Mouse (Mus musculus) skeletal muscle tissue, postnatal 0 days (tissue): ENCODE results near the gene Gm49601. TPM values are rescaled to one million over a fixed set of nuclear protein-coding genes. Genes with fewer than 3 reads are reported as not detected.

Source experiments
- polyA plus RNA-seq: library from polyadenylated mRNA; unstranded; fragments of >200 nt; fragmentation: Nextera tagmentation; extraction: Ambion mirVana; gene quantifications from 2 replicates; pipeline ENCODE4 v1.2.1, GENCODE M21; 2015

The Gm49601 gene
- 0.27 and 0.34 TPM in 2 replicates for polyA plus RNA-seq

DNA sequence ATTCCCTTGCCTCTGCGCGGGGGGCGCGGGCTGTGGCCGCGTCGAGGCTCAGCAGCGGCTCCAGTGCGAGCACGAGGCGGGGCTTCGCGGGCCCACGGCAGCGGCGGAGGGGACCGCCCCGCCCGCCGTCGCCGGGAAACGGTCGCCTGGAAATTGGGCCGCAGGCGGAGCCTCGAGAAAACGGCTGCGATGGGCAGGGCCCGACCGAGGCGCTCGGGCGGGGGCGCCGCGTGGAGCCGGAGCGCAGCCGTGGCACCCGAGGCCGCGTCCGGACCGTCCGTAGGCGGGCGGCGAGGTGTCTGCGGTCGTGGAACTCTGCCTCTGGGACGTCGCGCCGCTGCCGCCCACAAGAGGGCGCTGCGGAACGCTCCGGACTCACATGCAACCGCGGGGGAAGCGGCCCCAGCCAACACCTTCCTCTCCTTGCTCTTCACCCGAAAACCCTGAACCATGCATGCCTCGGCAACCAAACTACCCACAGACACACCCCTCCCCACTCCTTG is at the start of gene Gm49601:
Gene Gm49601 (minus strand): TSS at position 52 of the 503 bp plus-strand sequence.

DNA sequence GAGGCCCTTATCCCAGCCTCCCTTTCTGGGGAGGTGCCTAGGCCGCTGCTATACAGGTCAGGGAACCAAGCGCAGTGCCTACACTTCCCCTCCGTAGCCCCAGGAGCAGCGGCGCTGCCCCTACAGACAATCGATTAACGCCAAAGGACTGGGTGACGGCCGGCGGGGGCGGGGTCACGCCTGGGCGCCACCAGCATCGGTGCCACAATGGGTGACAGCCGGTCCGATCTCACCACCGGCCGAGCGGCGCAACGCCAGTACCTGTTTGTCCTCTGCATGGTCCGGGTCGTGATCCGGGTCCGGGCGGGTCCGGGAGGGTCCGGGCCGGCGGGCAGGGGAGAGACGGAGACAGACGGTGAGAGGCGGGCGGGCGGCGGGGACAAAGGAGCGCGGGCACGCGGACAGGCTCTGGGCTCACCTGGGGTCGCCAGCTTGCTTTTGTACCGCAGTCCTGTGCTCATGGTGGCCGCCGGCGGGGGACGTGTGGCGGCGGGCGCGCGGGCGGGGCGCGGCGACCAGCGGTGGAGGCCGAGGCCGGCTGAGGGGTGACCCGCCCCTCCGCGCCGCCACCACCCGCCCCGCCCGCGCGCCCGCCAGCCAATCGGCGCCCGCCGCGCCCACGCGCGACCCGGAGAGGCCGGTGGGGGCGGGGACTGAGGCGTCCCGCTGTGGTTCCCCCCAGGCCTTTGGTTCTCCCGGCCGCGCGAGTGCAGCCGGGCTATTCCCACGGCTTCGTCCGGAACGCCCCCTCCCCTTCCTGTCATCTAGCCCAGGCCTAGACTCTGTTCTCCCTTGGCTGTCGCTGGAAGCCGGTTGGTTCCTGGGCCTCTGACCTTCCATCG is 3.4 kb upstream of the Gm49601 start, which contains the start of gene Sept5:
Gene Sept5 (minus strand): TSS at position 565 of the 842 bp plus-strand sequence.

DNA sequence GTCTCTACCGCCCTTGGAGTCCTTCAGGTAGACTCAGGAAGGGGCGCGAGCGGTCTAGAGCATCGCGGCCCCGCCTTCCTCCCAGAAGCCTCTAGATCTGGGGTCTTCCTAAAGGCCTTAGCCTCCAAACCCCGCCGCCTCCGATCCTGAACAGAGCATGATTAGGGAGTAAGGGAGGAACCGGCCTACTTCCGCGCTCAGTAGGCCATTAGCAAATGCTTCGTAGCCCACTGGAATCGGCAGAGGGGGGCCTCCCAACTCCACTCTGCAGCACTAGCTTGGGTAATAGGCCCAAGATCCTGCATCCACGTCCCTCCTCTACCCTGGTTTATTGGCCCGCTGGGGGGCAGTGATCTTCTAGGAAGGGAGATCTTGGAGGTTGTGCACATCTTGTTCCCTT is 4.2 kb downstream of the Gm49601 start, which contains the start of gene Gp1bb:
Gene Gp1bb (minus strand): TSS at position 385 of the 400 bp plus-strand sequence.

DNA sequence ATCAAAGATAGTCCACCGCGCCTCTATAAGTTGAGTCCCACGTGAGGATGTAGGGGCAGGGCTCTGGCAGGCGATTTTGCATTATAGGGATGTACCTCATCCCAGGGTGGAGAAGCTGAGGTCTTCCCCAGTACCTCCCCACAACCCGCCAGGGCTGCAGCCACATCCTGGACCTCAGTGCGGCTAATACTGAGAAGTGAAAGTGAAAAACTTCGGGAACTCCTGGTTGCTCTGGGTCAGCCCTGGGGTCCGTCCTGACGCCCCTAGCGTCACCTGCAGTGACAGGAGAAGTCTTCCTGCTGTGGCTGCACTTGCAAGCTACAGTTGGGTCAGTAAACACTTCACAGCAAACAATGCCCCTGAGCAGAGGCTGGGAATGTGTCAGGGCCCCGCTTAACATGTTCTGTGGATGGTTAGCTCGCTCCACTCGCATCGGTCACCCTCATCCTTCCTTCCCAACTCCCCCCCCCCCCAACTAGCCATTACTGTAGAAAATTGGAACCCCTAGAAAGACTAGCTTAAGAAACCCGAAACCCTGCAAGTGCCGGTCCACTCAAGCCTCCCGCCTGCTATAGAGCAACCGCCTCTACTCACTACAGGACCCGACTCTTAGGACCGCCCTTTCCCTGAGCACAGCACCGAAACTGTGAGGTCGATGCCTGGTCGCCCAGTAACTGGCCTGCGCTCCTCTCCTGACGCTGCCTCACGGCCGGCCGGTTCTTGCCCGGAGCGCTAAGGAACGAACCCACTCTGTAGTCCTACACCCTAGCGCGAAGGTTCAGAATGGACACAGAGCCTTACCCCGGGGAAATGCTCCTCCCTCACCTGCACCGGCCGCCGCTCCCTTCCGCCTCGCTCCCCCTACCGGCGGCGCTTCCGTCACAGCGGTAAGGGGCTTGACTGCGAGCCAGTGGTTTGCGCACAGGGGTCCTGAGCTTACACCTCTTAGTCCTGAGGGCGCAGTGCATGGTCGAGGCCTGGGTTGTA is 36.1 kb downstream of the Gm49601 start, which contains the start of gene Tbx1:
Gene Tbx1 (minus strand): TSS at position 868 of the 987 bp plus-strand sequence.

Other genes with a start within 250 kb of the Gm49601 start
- 19.4 and 20.9 TPM in 2 replicates for gene Txnrd2, start 200.0 kb downstream of the Gm49601 start, polyA plus RNA-seq
- gene Comt, start 199.6 kb downstream of the Gm49601 start, polyA plus RNA-seq = 111 and 116 TPM in 2 replicates
- 4.8 and 6.1 TPM in 2 replicates for gene Gnb1l, start 127.7 kb downstream of the Gm49601 start, polyA plus RNA-seq
- 0.93 and 1.5 TPM in 2 replicates for gene Rtl10, start 127.5 kb downstream of the Gm49601 start, polyA plus RNA-seq
- gene Tbx1, start 35.8 kb downstream of the Gm49601 start, polyA plus RNA-seq = 7.9 and 8.3 TPM in 2 replicates
- gene Gp1bb, start 4.0 kb downstream of the Gm49601 start, polyA plus RNA-seq = 0.12 TPM in 1 of 2 replicates, not detected in the other
- gene Sept5, start 3.5 kb upstream of the Gm49601 start, polyA plus RNA-seq = 2.4 and 5.8 TPM in 2 replicates
- gene Cldn5, start 150.4 kb upstream of the Gm49601 start, polyA plus RNA-seq = 77.3 and 87.5 TPM in 2 replicates
- gene Ufd1, start 185.4 kb upstream of the Gm49601 start, polyA plus RNA-seq = 47.0 and 52.0 TPM in 2 replicates
- gene Cdc45, start 185.6 kb upstream of the Gm49601 start, polyA plus RNA-seq = 7.6 and 8.9 TPM in 2 replicates
- 24.1 and 24.2 TPM in 2 replicates for gene 2510002D24Rik, start 210.2 kb upstream of the Gm49601 start, polyA plus RNA-seq
- gene Gm28539, start 210.2 kb upstream of the Gm49601 start, polyA plus RNA-seq = not detected in 2 replicates